Mouse (Mus musculus) heart, postnatal 0 days (tissue): Measurements from ENCODE around the gene Akap14.

Experiments used
- CTCF ChIP-seq: IDR thresholded peaks from 2 replicates; pipeline ENCODE4 v1.5.1; 2016; ENCODE audit warnings: antibody characterized with exemption, control low read depth, low read depth
- EP300 ChIP-seq: IDR thresholded peaks from 2 replicates; pipeline ENCODE4 v1.6.1; 2016; ENCODE audit warnings: antibody characterized with exemption, low read depth

DNA sequence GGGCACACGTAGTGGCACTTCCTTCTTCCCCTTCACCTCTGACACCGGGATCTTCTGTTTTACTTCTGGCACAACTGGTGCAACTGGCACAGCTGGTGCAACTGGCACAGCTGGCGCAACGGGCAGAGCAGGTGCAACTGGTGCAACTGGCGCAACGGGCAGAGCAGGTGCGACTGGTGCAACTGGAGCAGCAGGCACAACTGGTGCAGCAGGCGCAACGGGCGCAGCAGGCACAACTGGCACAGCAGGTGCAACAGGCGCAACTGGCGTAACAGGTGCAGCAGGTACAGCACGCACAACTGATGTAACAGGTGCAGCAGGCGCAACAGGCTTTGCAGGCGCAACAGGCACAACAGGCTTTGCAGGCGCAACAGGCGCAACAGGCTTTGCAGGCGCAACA is 5.5 kb downstream of the Akap14 start:
- TF ChIP-seq CTCF (no peak), EP300 (no peak)
